ENCODE assay signal across 8 mouse cellular contexts in genomic region chr2:30708762-30709385, GRCm38 (mm10).
DNase-seq lines count a peak whose midpoint lies in the region; TF ChIP-seq lines count a peak whose summit lies in the region.

No protein-coding gene starts in this region.

- H3K4me3 ChIP-seq in gastrocnemius, adult 2 months, result 0 out of 2 replicates have a peak overlapping the region, but pooled peaks have one; percentile 85
- peak overlapping the region; percentile 50; the same call in 1 of the 2 replicates for H3K4me3 ChIP-seq in hindbrain, embryonic 10.5 days
- peak overlapping the region; percentile 53 for H3K4me3 ChIP-seq in midbrain, embryonic 10.5 days

- WGBS in hindbrain, embryonic 10.5 days, result 56% methylated on average over 4 of the region's 4 CpGs
- WGBS in midbrain, embryonic 10.5 days, result 55% methylated on average over 4 of the region's 4 CpGs

- no peaks in the 10 kb centered on the region; the same call in 1 of the 2 replicates for H3K27me3 ChIP-seq in hindbrain, embryonic 10.5 days (ENCODE audit: insufficient read depth, poor library complexity, severe bottlenecking)
- peaks cover 6% of the 10 kb centered on the region; the same call in 1 of the 2 replicates for H3K27me3 ChIP-seq in midbrain, embryonic 10.5 days (ENCODE audit: low read depth, poor library complexity, severe bottlenecking)

- peaks cover 7% of the 10 kb centered on the region for H3K9me3 ChIP-seq in hindbrain, embryonic 10.5 days
- peaks cover 9% of the 10 kb centered on the region for H3K9me3 ChIP-seq in midbrain, embryonic 10.5 days (replicated peaks)

- H3K4me1 ChIP-seq in hindbrain, embryonic 10.5 days (replicated peaks), result peaks cover 82% of the 10 kb centered on the region
- peaks cover 84% of the 10 kb centered on the region for H3K4me1 ChIP-seq in midbrain, embryonic 10.5 days

- no peak for TF ChIP-seq CTCF in gastrocnemius, adult 2 months (IDR thresholded peaks at IDR 0.05)

- H3K36me3 ChIP-seq in hindbrain, embryonic 10.5 days, result 0 out of 2 replicates have a peak, but pooled peaks cover 5% of the 10 kb centered on the region
- peaks cover 7% of the 10 kb centered on the region; the same call in 1 of the 2 replicates for H3K36me3 ChIP-seq in midbrain, embryonic 10.5 days

- H3K27ac ChIP-seq in gastrocnemius, adult 2 months, result peak overlapping the region; percentile 95
- H3K27ac ChIP-seq in hindbrain, embryonic 10.5 days, result peak overlapping the region; percentile 99
- peak overlapping the region; percentile 98 for H3K27ac ChIP-seq in midbrain, embryonic 10.5 days (replicated peaks)

- intact Hi-C loops in gastrocnemius, adult 2 months (cut with DNase I), result no loop called here

- peak; percentile 25 for DNase-seq in gastrocnemius, adult 2 months
- DNase-seq in gastrocnemius, postnatal 4 days (ENCODE audit: low spot score in 2 of 2), result no peak
- DNase-seq in NIH3T3 (ENCODE audit: low read depth), result peak; percentile 52
- DNase-seq in hindbrain, embryonic 10.5 days (ENCODE audit: low spot score), result no peak
- no peak for DNase-seq in midbrain, embryonic 10.5 days (ENCODE audit: low spot score)
- no peak for DNase-seq in ovary, adult 18-20 months (ENCODE audit: low spot score)
- DNase-seq in layer of hippocampus, postnatal 25 days (ENCODE audit: extremely low spot score in 1 of 2, low spot score in 1 of 2), result no peak
- no peak for DNase-seq in spleen, postnatal 14 days (ENCODE audit: low spot score in 2 of 2)

Comparison
In these comparisons a context has a peak if more than half of its experiments do, and no peak if none do; other contexts are left out.
1. DNase-seq: peak in gastrocnemius, adult 2 months (single experiment) and NIH3T3 (single experiment); none in gastrocnemius, postnatal 4 days (0 of 2), hindbrain, embryonic 10.5 days (single experiment), midbrain, embryonic 10.5 days (single experiment), ovary, adult 18-20 months (single experiment), layer of hippocampus, postnatal 25 days (0 of 2) and spleen, postnatal 14 days (0 of 2).
2. Peak in every context shown above with its lines, with median percentiles within 50 percentile points of each other: H3K27ac ChIP-seq and H3K4me3 ChIP-seq.